Mouse (Mus musculus) heart, postnatal 14 days (tissue): ENCODE results near the gene Smcr8. TPM values are rescaled to one million over a fixed set of nuclear protein-coding genes. Genes with fewer than 3 reads are reported as not detected.

Source experiments
- DNase-seq, 2 experiments: peaks; one replicate each; pipeline ENCODE4 v3.0.0; 2021 to 2022
- intact Hi-C: fragments of 180-260 bp; cut with DNase I; formaldehyde crosslinking; loops from one replicate; pipeline ENCODE4 v1.15.1; 2025
- microRNA-seq, 2 experiments: library from miRNA; unstranded; fragments of <30 nt; microRNA quantifications; one replicate each; pipeline ENCODE4 v1.2.0; 2021 to 2022
- total RNA-seq, 2 experiments: library from RNA; stranded (reverse); gene quantifications; 2 replicates each; pipeline ENCODE4 v1.2.3; 2021

Smcr8 gene
- total RNA-seq, 2 experiments from 2014 or later = 16.9 to 19.3 TPM

GRCm38 (mm10) chr11:60830433-60831052 is 53.2 kb downstream of the Smcr8 start, which contains the start of gene Dhrs7b:
Gene Dhrs7b, plus strand, starts transcription at chr11:60830631.
- peak; percentile 79 to 81 for DNase-seq
- intact Hi-C loops = loop anchor here (2.0 kb wide), 1 partner anchor 48 kb away; the partner anchor contains the start of gene Tmem11

GRCm38 (mm10) chr11:60836897-60837296 is 59.6 kb downstream of the Smcr8 start:
- no peak for DNase-seq
- intact Hi-C loops = no loop called here

Small RNA genes within 50 kb of the gene (microRNA-seq; reads per million reads assigned to microRNA genes)
- gene Mir5100 = 2.2 to 10.5 reads per million in 2 experiments

Other genes with a start within 250 kb of the Smcr8 start
- gene Alkbh5, start 241.1 kb upstream of the Smcr8 start, total RNA-seq = 10 to 100 TPM; 72.5 to 74.1 TPM
- 10 to 100 TPM; 16.9 to 18.0 TPM for gene Llgl1, start 77.8 kb upstream of the Smcr8 start, total RNA-seq
- gene Flii, start 50.3 kb upstream of the Smcr8 start, total RNA-seq = 100 to 1,000 TPM; 106 to 112 TPM
- 10 to 100 TPM; 28.0 to 28.5 TPM for gene Mief2, start 49.1 kb upstream of the Smcr8 start, total RNA-seq
- gene Top3a, start 159 bp upstream of the Smcr8 start, total RNA-seq = 1 to 10 TPM; 4.5 to 4.8 TPM
- 10 to 100 TPM in 1 of 2 experiments, 1 to 10 TPM in 1; 8.1 to 11.1 TPM for gene Shmt1, start 34.2 kb downstream of the Smcr8 start, total RNA-seq
- 10 to 100 TPM; 20.6 to 20.7 TPM for gene Dhrs7b, start 53.1 kb downstream of the Smcr8 start, total RNA-seq
- 10 to 100 TPM; 30.0 to 33.3 TPM for gene Tmem11, start 101.7 kb downstream of the Smcr8 start, total RNA-seq
- 10 to 100 TPM; 14.5 to 17.4 TPM for gene Natd1, start 137.2 kb downstream of the Smcr8 start, total RNA-seq
- 10 to 100 TPM; 71.2 to 77.8 TPM for gene Map2k3, start 154.5 kb downstream of the Smcr8 start, total RNA-seq
- gene Kcnj12, start 245.0 kb downstream of the Smcr8 start, total RNA-seq = 10 to 100 TPM; 27.5 to 29.0 TPM